ENCODE assay signal across 8 mouse cellular contexts in genomic region chr10:91297792-91298460, GRCm38 (mm10).
A peak's percentile ranks its signal among the peaks of the same experiment; 100 is the strongest.
DNase-seq lines count a peak whose midpoint lies in the region; ATAC-seq lines count a peak whose summit lies in the region.

No protein-coding gene starts in this region.

- peak; percentile 60 for DNase-seq in CD4-positive, CD25-positive, alpha-beta regulatory T cell, adult 2 months (ENCODE audit: low read depth, low spot score)
- DNase-seq in Muller cell, postnatal 12 days (ENCODE audit: inconsistent ontology term), result peak; percentile 50
- DNase-seq in heart, postnatal 10 days, result peak; percentile 69 to 80
- peak; percentile 61 for DNase-seq in layer of hippocampus, adult 11-12 months (ENCODE audit: low spot score)
- DNase-seq in lung, postnatal 10 days, result peak; percentile 48
- DNase-seq in right cerebral cortex, postnatal 14 days, result peak; percentile 44

- intact Hi-C loops in heart, postnatal 10 days (cut with DNase I), result loop anchor here (5.0 kb wide), 4 partner anchors 144 to 1719 kb away; no protein-coding TSS in a partner anchor

- ATAC-seq in CD4-positive, CD25-positive, alpha-beta regulatory T cell, adult 4 months, result no peak
- 0 out of 2 replicates have a peak, but pooled peaks have one; percentile 47 for ATAC-seq in common myeloid progenitor, adult 5-6 weeks (replicated peaks; ENCODE audit: low read depth, poor library complexity, severe bottlenecking)
